Mouse (Mus musculus): ENCODE results near the gene Vwa8.

- no peak for TF ChIP-seq CTCF (IDR thresholded peaks at IDR 0.05; ENCODE audit: low read depth, low read length)
- no peak for TF ChIP-seq GATA2 (IDR thresholded peaks at IDR 0.05; ENCODE audit: borderline replicate concordance, low read depth, low read length)
- no peak for TF ChIP-seq GATA1 (IDR thresholded peaks at IDR 0.05; ENCODE audit: borderline replicate concordance, low read length)
Measured at GRCm38 (mm10) chr14:79202722-79203362, 354.0 kb downstream of the Vwa8 start.
